In genomic region chr2:173021633-173022055, GRCm38 (mm10) we compare ENCODE assay signal across 8 mouse cellular contexts. TPM values are rescaled to one million over a fixed set of nuclear protein-coding genes. Genes with fewer than 3 reads are reported as not detected.
DNase-seq lines count a peak whose midpoint lies in the region; ATAC-seq and TF ChIP-seq lines count a peak whose summit lies in the region.

No protein-coding gene starts in this region.

- in situ Hi-C loops in ES-E14 (cut with MboI; ENCODE audit: low sequenced_read_pairs in 2 of 2, unreplicated experiment in 2 of 2) = no loop called here

- H3K9ac ChIP-seq in ES-E14 (ENCODE audit: insufficient read depth, low read depth, low read length, poor library complexity, severe bottlenecking) = peak overlapping the region; percentile 94
- peak overlapping the region; percentile 84 for H3K9ac ChIP-seq in forebrain, embryonic 14.5 days (ENCODE audit: low read length)
- H3K9ac ChIP-seq in liver, postnatal 0 days (replicated peaks) = peak overlapping the region; percentile 86
- peak overlapping the region; percentile 84 for H3K9ac ChIP-seq in neural tube, embryonic 13.5 days

- peaks cover 0 to 29% of the 10 kb centered on the region in 2 experiments; a peak in 3 of 4 replicates for H3K4me1 ChIP-seq in ES-E14 (ENCODE audit: control insufficient read depth in 2 of 2, insufficient read depth in 2 of 2, low read length in 2 of 2, poor library complexity in 1 of 2)
- H3K4me1 ChIP-seq in forebrain, embryonic 14.5 days (ENCODE audit: control insufficient read depth, insufficient read depth, low read length) = peaks cover 35% of the 10 kb centered on the region
- H3K4me1 ChIP-seq in liver, postnatal 0 days (ENCODE audit: insufficient read depth) = peaks cover 78% of the 10 kb centered on the region
- H3K4me1 ChIP-seq in neural tube, embryonic 13.5 days (replicated peaks) = peaks cover 64% of the 10 kb centered on the region

- peaks cover 35% of the 10 kb centered on the region for H3K36me3 ChIP-seq in ES-E14 (ENCODE audit: control insufficient read depth, insufficient read depth, low read length, poor library complexity, severe bottlenecking)
- peaks cover 13% of the 10 kb centered on the region; the same call in 1 of the 2 replicates for H3K36me3 ChIP-seq in forebrain, embryonic 14.5 days (ENCODE audit: control insufficient read depth, insufficient read depth, low read length)
- H3K36me3 ChIP-seq in liver, postnatal 0 days (replicated peaks; ENCODE audit: insufficient read depth, low read length) = peaks cover 42% of the 10 kb centered on the region
- H3K36me3 ChIP-seq in neural tube, embryonic 13.5 days = peaks cover 6% of the 10 kb centered on the region; the same call in 1 of the 2 replicates

- H3K9me3 ChIP-seq in ES-E14 (ENCODE audit: control insufficient read depth, insufficient read depth, low read depth, low read length) = no peaks in the 10 kb centered on the region
- H3K9me3 ChIP-seq in forebrain, embryonic 14.5 days (replicated peaks; ENCODE audit: control insufficient read depth, low read length) = no peaks in the 10 kb centered on the region
- H3K9me3 ChIP-seq in liver, postnatal 0 days (ENCODE audit: low read length) = no peaks in the 10 kb centered on the region
- no peaks in the 10 kb centered on the region for H3K9me3 ChIP-seq in neural tube, embryonic 13.5 days

- intact Hi-C loops in heart, postnatal 14 days (cut with DNase I) = no loop called here

- under 1% methylated on average over 52 of the region's 54 CpGs for WGBS in forebrain, embryonic 14.5 days
- under 1% methylated on average over 50 of the region's 54 CpGs for WGBS in liver, postnatal 0 days (ENCODE audit: insufficient replicate concordance)
- 1% methylated on average over 50 of the region's 54 CpGs for WGBS in neural tube, embryonic 13.5 days

- TF ChIP-seq CTCF in liver, postnatal 0 days (IDR thresholded peaks at IDR 0.05; ENCODE audit: low read depth) = no peak

- ATAC-seq in forebrain, embryonic 14.5 days = peak; percentile 87
- peak; percentile 74 for ATAC-seq in liver, postnatal 0 days
- peak; percentile 78 for ATAC-seq in neural tube, embryonic 13.5 days (ENCODE audit: low read depth)

- H3K27me3 ChIP-seq in forebrain, embryonic 14.5 days (replicated peaks; ENCODE audit: control insufficient read depth, insufficient read depth, low read length) = 0 out of 2 replicates have a peak, but pooled peaks cover 3% of the 10 kb centered on the region
- no peaks in the 10 kb centered on the region for H3K27me3 ChIP-seq in liver, postnatal 0 days (ENCODE audit: insufficient read depth, low read length)
- H3K27me3 ChIP-seq in neural tube, embryonic 13.5 days = peaks cover 42% of the 10 kb centered on the region

- H3K27ac ChIP-seq in ES-E14 (ENCODE audit: insufficient read depth, low read depth, low read length, poor library complexity, severe bottlenecking) = 0 out of 2 replicates have a peak overlapping the region, but pooled peaks have one; percentile 8
- peak overlapping the region; percentile 72 for H3K27ac ChIP-seq in forebrain, embryonic 14.5 days (ENCODE audit: low read depth, low read length)
- peak overlapping the region; percentile 77 for H3K27ac ChIP-seq in liver, postnatal 0 days (ENCODE audit: low read depth)
- H3K27ac ChIP-seq in neural tube, embryonic 13.5 days (replicated peaks) = peak overlapping the region; percentile 74

- no peak; the same call in 1 of the 2 replicates for TF ChIP-seq EP300 in liver, postnatal 0 days (IDR thresholded peaks at IDR 0.05; ENCODE audit: low read depth)

- peak overlapping the region; percentile 88 to 97 for H3K4me3 ChIP-seq in ES-E14 (ENCODE audit: insufficient read depth in 1 of 2, low read depth in 1 of 2, low read length in 2 of 2, poor library complexity in 1 of 2, severe bottlenecking in 1 of 2)
- H3K4me3 ChIP-seq in forebrain, embryonic 14.5 days (ENCODE audit: low read depth, low read length) = peak overlapping the region; percentile 82
- H3K4me3 ChIP-seq in liver, postnatal 0 days (ENCODE audit: low read depth, low read length) = peak overlapping the region; percentile 93
- peak overlapping the region; percentile 84 for H3K4me3 ChIP-seq in neural tube, embryonic 13.5 days

- H3K4me2 ChIP-seq in forebrain, embryonic 14.5 days (ENCODE audit: low read length) = peak overlapping the region; percentile 93
- H3K4me2 ChIP-seq in liver, postnatal 0 days (ENCODE audit: low read depth, low read length) = peak overlapping the region; percentile 85
- peak overlapping the region; percentile 94 for H3K4me2 ChIP-seq in neural tube, embryonic 13.5 days

- DNase-seq in ES-E14 (ENCODE audit: low read depth, low spot score) = peak; percentile 80
- peak; percentile 92 for DNase-seq in cerebellum, adult 11 months
- DNase-seq in forebrain, embryonic 14.5 days (ENCODE audit: low spot score) = peak; percentile 96
- DNase-seq in heart, postnatal 14 days = peak; percentile 94 to 96
- DNase-seq in layer of hippocampus, adult 11-12 months (ENCODE audit: low spot score) = peak; percentile 93
- peak; percentile 95 for DNase-seq in liver, postnatal 0 days
- peak; percentile 70 for DNase-seq in telencephalon, adult 2 months (ENCODE audit: low read depth, low spot score)

TF ChIP-seq in ES-E14, 5 proteins besides CTCF, POLR2A, EP300 and RAD21:
- TF ChIP-seq ZC3H11A (IDR thresholded peaks at IDR 0.05; ENCODE audit: borderline replicate concordance, low read depth, low read length) (no peak), CHD2 (IDR thresholded peaks at IDR 0.05; ENCODE audit: low read depth, low read length) (no peak), ZNF384 (IDR thresholded peaks at IDR 0.05; ENCODE audit: low read depth, low read length) (0 out of 2 replicates have a peak, but pooled peaks have one; percentile 52), MAFK (IDR thresholded peaks at IDR 0.05; ENCODE audit: insufficient read depth, low read depth, low read length) (no peak), HCFC1 (IDR thresholded peaks at IDR 0.05; ENCODE audit: borderline replicate concordance, insufficient read depth, low read length) (peak; percentile 96)

RNA-seq across cellular contexts. Expression of gene Rbm38, which starts 1.3 kb away (rescaled TPM):
- total RNA-seq in ES-E14 (2012; rRNA removed) = 23.9 and 26.7 TPM in 2 replicates
- polyA plus RNA-seq in forebrain, embryonic 14.5 days (2014; fragmentation: Nextera tagmentation; extraction: Ambion mirVana) = 29.9 and 31.1 TPM in 2 replicates
- 100 to 1,000 TPM; 198 to 232 TPM for total RNA-seq in heart, postnatal 14 days (2021)
- 124 and 126 TPM in 2 replicates for polyA plus RNA-seq in liver, postnatal 0 days (2015; fragmentation: Nextera tagmentation; extraction: Ambion mirVana)
- polyA plus RNA-seq in neural tube, embryonic 13.5 days (2015; fragmentation: Nextera tagmentation; extraction: Ambion mirVana) = 18.3 and 21.5 TPM in 2 replicates

RNA-seq across cellular contexts. Expression of gene Rae1, which starts 21.7 kb away (rescaled TPM):
- 120 and 123 TPM in 2 replicates for total RNA-seq in ES-E14 (2012; rRNA removed)
- 148 and 156 TPM in 2 replicates for polyA plus RNA-seq in forebrain, embryonic 14.5 days (2014; fragmentation: Nextera tagmentation; extraction: Ambion mirVana)
- total RNA-seq in heart, postnatal 14 days (2021) = 10 to 100 TPM; 29.6 to 32.7 TPM
- 40.0 and 41.5 TPM in 2 replicates for polyA plus RNA-seq in liver, postnatal 0 days (2015; fragmentation: Nextera tagmentation; extraction: Ambion mirVana)
- 106 and 110 TPM in 2 replicates for polyA plus RNA-seq in neural tube, embryonic 13.5 days (2015; fragmentation: Nextera tagmentation; extraction: Ambion mirVana)

RNA-seq across cellular contexts. Expression of gene Spo11, which starts 44.1 kb away (rescaled TPM):
- 0.05 and 0.13 TPM in 2 replicates for total RNA-seq in ES-E14 (2012; rRNA removed)
- polyA plus RNA-seq in forebrain, embryonic 14.5 days (2014; fragmentation: Nextera tagmentation; extraction: Ambion mirVana) = 0.95 and 1.5 TPM in 2 replicates
- under 1 TPM; 0.07 to 0.93 TPM for total RNA-seq in heart, postnatal 14 days (2021)
- polyA plus RNA-seq in liver, postnatal 0 days (2015; fragmentation: Nextera tagmentation; extraction: Ambion mirVana) = 0.07 and 0.09 TPM in 2 replicates
- polyA plus RNA-seq in neural tube, embryonic 13.5 days (2015; fragmentation: Nextera tagmentation; extraction: Ambion mirVana) = 0.43 and 0.48 TPM in 2 replicates

Comparison
In these comparisons a context has a peak if more than half of its experiments do, and no peak if none do; other contexts are left out.
1. Peak in every context shown above with its lines: DNase-seq, ATAC-seq, H3K4me3 ChIP-seq and H3K27ac ChIP-seq.
2. H3K27ac ChIP-seq: peak in every context shown above with its lines; median percentile 77 in liver, postnatal 0 days; 74 in neural tube, embryonic 13.5 days; 72 in forebrain, embryonic 14.5 days; 8 in ES-E14.